Mouse (Mus musculus): ENCODE measurements around the gene Rapgef4.

The Rapgef4 gene

DNA sequence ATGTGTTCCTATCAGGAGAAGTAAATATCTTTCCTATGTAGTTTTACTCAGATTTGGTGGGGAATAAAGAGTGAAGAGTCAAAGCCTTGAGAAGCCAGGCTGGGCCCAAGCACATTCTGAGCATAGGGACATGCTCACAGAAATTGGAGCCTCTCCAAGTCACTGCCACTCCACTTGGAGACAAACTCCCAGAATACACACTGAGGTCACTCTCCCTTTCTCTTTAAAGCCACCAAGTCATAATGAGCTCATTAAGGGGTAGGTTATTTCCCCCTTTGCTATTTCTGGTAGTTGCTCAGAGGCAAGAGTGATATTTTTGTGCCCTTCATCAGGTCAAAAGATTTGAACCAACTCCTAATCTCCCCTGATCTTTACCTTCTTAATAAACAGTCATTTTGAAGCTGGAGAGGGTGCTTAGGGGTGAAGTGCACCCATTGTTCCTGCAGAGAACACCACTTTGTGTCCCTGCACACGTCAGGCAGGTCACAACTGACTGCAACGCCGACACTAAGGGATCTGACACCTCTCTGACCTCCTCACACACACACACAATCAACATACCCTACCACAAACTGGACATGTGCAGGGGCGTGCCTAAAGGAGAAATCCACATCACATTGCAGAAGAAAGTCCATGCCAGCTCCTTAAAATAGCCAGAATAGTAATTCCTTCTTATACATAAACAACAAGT is 288.8 kb downstream of the Rapgef4 start:
- DNase-seq (ENCODE audit: low spot score in 2 of 2) = no peak

DNA sequence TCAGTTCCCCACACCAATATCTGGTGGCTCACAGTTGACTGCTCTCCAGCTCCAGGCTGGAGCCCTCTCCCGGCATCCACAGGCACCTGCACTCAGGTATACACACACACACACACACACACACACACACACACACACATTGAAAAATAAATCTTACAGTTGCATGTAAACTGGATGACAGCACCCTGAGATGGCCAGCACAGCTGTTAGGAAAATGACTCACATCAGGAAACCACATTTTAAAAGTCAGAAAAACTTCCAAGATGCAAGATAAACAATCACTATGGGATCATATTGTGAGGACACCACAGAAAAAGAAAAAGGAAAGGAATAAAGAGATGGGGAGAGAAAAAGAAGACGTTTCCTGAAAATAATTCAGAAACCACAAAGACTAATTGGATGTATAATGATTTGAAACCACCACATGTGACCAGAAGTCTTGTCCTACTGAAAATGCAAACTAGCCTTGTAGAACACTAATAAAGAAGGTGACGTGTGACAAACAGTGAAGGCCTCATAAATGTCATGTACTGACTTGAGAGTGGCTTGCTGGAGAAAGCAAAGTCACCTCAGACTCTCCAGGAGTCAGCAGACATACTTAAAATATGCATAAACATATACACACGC is 297.3 kb downstream of the Rapgef4 start:
- no peak for DNase-seq (ENCODE audit: low spot score in 2 of 2)

DNA sequence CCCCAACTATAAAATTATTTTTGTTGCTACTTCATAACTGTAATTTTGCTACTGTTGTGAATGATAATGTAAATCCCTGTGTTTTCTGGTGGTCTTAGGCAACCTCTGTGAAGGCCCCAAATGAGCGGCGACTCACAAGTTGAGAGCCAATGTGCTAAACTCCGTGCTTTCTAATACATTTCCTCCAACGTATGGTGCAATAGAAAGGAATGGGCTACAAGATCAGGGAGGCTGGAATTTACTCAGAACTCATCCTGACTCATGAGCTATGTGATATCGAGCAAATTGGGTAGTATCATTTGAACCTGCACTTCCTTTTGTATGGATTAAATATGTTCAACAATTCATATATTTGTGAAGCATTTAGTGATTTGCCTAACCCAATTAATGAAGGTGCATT is 299.5 kb downstream of the Rapgef4 start:
- DNase-seq (ENCODE audit: low spot score in 2 of 2) = no peak

DNA sequence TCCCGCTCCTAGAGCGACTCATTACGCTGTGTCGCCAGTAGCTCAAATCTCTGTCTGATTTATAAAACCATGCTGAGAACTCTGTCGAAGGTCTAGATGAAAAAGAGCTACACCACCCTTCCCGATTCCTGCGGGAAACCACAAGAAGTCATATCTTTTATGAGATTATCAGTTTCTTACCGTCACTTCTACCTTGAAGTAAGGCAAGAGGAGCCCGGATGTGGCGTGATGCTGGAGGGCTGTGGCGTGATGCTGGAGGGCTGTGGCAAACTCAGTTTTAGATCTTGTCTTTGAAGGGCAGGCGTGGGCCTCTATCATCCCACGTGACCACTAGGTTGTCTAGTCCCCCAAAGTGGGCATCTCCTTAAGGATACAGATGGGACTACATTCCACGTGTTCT is 300.9 kb downstream of the Rapgef4 start:
- no peak for DNase-seq (ENCODE audit: low spot score in 2 of 2)

DNA sequence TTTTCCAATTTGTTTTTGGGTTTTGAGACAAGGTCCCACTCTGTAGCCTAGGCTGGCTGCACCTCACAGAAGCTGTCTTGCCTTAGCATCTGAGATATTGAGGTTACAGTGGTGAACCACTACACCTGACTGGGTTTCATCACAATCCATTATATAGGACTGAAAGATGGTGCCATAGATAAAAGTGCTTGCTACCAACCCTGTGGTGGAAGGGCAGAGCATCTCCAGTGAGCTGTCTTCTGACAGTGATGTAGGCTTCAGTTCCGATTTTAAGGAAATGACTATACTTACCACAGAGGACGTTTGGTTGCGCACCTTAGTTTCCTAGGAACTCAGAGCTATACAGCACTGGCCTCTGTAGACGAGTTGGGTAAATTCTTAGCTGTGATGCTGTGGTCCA is 301.7 kb downstream of the Rapgef4 start:
- no peak for DNase-seq (ENCODE audit: low spot score in 2 of 2)

DNA sequence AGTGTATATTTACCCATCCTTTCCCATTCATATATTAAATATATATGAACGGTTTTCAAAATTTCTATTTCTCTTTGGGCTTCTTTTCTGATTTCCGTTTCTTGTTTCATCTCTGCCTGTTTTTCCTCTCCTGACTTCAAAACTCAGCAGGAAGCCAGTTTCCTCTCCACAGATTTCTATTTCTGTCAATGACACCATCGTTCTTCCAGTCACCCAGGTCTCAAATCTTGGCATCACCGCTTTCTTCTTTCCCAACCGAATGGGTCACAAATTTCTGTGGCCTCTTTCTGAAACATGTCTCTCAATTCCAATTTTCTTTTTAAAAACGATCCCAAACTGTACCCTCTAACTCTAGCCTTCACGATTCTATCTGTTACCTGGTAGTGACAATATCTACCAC is 303.6 kb downstream of the Rapgef4 start:
- no peak for DNase-seq (ENCODE audit: low spot score in 2 of 2)

DNA sequence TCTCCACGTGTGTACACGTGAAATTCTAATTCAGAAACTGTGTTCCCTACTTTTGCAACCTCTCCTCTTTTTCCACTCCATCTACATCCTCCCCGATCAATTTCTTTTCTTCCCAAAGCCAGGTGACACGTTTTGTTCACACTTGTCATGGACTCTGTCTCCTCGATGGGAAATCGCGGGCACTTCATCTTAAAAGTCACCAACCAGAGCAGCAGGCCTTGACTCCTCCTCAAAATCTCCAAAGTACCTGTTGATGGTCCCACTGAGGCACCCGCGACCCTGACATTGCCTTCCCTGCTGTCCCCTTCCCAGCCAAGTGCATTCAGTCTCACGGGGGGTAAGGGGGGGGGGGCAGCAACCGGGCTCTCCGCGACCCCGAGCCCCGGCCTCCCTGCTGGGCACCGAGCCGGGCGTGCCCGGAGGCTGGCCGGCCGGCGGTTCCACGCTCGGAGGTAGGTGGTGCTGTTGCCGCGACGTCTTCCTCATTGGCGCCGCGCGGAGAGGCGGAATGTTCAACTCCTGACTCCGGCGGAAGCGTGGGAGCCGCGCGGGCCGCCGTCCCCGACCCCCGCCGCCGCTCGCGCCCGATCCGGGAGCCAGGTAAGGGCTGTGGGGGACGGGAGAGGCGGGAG is 304.3 kb downstream of the Rapgef4 start, which contains the start of gene Map3k20:
Gene Map3k20 (plus strand): TSS at position 382 of the 632 bp plus-strand sequence.
- peak; percentile 59 to 73 for DNase-seq (ENCODE audit: low spot score in 2 of 2)

DNA sequence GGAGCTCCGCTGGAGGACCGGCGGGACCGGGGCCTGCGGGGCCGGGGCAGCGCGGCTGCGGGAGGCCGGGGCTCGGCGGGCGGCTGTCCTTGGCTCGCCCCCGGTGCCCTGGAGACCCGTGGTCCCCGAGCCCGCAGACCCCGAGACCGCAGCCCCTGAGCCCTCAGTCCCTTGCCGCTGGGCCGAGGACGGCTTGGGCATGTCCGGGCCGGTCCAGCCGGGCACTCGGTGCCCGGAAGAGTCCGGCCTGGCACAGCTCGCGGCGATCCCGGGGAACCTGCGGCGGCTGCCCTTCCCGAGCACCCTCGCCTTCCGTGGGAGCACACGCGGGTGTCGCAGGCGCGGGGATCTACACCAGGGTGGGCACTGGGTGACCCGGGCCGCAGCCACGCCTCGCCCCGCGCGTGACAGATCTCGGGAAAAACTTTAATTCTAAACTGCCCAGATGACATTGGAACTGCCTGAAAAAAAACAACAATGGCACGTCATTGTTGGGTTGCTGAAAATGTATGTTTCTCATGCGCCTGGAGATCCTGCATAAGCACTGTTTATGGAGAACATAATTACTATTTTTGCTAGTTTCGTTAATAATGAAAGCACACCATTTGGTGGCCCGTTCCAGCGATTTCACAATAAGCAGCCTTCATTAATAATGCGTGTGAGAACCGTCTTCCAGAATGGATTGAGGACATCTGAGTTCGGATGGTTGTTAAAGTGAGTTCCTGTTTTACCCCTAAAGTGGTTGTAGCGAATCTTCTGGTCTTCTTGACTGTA is 305.0 kb downstream of the Rapgef4 start:
- DNase-seq (ENCODE audit: low spot score in 2 of 2) = peak; percentile 13

DNA sequence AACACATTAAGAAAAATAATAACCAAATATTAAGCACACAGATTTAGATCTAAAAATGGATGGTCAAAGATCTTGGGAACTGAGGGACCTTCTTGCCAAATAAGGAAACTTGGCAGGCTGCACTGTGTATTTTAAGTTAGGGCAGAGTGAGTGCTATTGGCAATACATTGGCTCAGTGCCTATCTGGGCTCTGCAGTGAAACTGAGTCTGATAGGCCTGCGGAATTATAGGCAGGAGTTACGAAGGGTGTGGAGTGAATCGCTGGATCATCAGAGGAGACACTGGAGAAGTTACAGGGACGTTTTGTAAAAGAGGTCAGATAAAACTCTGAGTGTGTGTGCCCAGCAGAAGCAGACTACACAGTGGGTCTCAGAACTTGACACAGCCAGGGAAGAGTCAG is 306.1 kb downstream of the Rapgef4 start:
- DNase-seq (ENCODE audit: low spot score in 2 of 2) = peak; percentile 32 to 62

DNA sequence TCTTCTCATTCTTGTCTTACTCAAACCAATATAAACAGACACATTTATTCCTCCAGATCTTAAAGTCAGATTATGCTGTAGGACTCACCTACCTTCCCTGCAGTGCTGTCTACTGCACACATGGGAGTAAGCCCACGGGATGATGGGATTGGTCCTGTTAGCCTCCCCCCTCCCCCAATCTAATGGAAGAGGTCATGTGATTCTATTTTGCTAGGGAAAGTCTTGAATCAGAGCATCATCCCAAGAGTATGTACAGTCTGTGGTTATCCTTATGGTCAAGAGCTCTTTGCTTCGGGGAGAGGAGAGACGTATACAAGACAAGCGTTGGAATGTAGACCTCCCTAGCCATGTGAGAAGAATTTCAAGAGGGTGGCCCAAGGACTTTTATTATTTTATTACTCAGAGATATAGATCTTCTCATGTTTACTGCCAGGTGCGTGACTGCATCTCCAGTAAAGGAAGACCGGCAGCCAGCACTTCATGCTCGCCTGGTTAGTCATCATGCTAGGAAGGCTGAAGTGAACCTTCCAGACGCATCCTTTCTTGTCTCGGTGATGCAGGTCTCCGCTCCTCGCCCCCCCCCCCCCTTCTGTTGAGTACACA is 308.0 kb downstream of the Rapgef4 start:
- DNase-seq (ENCODE audit: low spot score in 2 of 2) = no peak

DNA sequence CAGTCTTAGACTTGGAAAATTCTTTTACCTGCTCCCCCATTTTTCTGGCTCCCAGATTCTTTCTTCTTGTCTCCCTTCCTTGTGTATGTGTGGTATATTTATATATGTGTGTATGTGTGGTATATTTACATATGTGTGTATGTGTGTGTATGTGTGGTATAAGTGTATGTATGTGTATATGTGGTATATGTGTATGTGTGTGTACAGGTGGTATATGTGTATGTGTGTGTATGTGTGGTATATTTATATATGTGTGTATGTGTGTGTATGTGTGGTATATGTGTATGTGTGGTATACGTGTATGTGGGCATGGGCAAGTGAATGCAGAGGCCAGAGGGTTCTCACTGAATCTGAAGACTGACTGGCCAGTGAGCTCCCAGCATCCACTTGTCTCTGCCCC is 310.1 kb downstream of the Rapgef4 start:
- DNase-seq (ENCODE audit: low spot score in 2 of 2) = no peak

DNA sequence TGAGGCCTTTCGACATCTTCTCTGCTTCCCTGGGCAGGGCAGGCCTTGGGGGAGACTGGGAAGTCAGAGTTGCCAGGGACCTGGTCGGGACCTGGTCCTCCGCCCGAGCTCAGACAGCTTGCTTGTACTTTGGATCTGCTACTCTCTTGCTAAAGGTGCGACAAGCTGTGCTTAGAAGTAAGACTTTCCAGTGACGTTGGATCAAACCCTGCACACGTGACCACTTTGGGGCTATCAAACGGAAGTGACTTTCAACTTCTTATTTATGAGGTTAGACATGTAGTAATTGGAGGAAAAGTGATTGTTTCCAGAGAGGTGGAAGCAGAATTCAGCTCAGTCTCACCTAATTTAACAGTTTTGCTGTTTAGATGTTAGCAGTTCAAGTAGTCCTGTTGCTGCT is 311.5 kb downstream of the Rapgef4 start:
- no peak for DNase-seq (ENCODE audit: low spot score in 2 of 2)

DNA sequence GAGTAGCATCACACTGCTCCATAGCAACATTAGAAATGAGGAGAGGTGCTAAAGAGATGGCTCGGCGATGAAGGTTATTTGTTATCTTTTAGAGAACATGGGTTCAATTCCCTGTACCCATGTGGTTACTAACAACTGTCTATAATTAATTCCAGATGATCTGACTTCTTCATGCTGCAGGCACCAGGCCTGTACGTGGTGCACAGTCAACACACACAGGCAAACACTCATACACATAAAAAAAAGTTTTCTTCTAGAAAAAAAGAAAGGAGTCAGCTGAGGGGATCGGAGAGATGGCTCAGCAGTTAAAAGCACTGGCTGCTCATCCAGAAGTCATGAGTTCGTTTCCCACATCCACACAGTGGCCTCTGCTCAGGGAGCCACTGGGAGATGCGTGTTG is 314.0 kb downstream of the Rapgef4 start:
- DNase-seq (ENCODE audit: low spot score in 2 of 2) = no peak

DNA sequence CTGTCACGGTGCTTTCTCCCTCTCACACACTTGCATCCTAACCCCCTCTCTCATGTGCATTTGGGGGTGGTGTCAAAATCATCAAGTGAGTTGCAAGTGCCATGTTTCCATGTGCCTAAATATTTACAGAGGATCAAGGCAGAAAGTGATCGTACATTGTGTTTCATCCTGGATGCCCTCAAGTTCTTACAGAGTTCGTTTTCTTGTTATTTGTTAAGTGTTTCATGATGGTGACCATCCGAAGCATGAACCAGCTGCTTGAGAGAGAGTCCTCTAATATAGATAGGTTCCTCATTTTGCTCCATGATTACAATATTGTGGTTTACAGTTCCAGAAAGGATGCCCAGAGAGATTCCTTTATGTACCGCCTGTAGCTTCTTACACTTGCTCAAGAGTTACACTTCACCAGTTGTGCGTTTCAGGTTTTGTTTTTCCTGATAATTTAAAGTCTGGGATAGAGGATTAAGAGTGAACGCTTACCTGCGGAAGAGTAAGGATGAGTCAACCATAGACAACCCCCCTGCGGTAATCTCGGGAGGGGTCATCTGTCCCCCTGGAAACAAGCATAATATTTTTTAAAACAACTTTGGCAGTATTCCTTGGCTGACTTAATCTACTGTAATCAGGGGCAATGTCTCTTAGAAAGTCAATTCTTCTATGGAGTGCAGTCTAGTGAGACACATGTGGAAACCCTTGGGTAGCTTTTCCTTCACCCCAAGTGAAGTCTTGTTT is 316.1 kb downstream of the Rapgef4 start:
- no peak for DNase-seq (ENCODE audit: low spot score in 2 of 2)

DNA sequence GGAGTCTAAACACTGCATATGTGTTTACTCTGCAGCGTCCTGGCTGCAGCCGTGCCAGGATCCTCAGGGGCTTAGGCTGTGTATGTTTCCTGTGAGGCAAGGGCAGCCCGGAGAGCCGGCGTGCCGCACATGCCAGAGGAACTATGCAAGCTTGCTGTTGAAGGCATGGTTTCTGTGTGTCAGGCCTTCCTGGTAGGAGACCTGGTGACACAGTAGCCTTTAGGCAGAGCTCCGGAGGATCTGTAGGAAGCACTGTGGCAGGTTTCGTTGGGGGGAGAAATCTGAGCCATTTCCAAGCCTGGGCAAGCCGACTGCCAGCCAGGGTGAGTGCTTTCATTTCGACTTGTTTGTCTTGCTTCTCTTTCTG is 316.7 kb downstream of the Rapgef4 start:
- no peak for DNase-seq (ENCODE audit: low spot score in 2 of 2)

DNA sequence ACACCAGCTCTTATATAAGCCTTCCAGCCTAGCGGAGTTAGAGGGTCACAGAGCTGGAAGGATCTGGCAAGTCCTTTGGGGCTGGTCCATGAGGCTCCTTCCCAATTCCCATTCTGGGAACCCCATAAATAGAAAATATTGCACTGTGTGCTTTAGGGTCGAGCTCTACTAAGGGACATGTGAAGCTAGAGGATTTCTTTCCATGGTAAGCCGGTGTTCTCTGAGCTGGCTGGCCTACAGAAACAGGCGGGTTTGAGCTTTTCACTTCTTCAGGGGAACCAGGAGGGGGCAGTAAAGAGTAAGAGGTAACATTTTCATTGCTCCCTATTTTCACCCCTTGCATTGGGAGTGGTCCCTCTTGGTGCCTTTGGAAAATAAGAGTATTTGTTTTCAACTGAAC is 317.4 kb downstream of the Rapgef4 start:
- no peak for DNase-seq (ENCODE audit: low spot score in 2 of 2)

DNA sequence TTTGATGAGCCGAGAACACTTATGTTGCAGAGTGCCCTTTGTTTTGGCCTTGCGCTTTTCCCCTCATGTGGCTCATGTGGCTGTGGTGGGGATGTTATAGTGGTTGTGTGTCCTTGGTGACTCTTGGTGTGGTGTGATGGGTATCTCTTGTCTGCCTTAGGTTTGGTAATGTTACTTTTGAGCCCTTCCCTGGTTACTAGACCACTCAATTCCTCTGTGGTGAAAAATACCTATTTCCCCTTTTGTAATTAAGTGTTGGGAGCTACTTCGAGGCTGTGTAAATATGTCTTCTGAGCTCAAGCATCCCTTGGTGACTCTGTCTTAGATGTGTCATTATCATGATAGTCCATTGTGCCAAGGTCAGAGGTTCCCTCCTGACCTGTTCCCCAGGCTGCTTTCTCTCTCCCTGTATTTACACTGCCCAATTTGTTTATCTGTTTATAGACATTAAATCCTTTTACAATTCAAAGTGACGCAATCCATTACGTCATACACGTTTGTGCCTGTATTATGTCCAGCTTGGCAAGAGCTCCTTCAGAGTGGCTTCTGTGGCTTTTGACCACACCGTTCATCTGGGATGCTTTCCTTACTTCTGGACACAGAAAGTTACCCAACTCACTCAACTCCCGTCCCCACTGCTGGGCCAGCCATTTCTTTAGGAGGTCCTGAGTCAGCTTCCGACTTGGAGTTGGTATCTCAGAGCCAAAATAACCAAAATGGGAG is 320.3 kb downstream of the Rapgef4 start:
- no peak for DNase-seq (ENCODE audit: low spot score in 2 of 2)

DNA sequence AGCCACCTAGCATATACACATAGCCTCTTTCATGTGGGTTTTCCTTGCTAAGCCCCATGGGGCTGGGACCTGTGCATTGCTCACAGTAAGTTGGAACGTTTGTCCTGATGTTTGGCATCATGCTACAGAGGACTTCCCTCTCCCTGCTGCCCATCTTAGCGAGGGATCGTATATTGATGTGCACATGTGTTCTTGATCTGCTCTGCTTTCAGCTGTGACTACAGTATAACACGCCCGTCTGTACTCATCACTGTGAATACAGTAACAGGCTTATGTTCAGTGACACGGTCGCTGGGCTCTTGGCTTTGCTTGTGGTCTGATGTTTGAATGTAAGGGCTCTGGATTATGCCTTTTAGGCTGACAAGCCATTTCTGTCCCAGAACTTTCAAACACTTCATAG is 324.7 kb downstream of the Rapgef4 start:
- DNase-seq (ENCODE audit: low spot score in 2 of 2) = no peak
